Mouse (Mus musculus) neutrophil, adult 5-6 weeks (primary cell): ENCODE measurements around the gene Vdac2. TPM values are rescaled to one million over a fixed set of nuclear protein-coding genes. Genes with fewer than 3 reads are reported as not detected.

Experiments used
- ATAC-seq: fragments of 151-379, 151-347 bp; 2 replicates; pipeline ENCODE4 v1.8.0; 2017; ENCODE audit warnings: mild to moderate bottlenecking, moderate TSS enrichment; ENCODE audit not compliant: insufficient number of reproducible peaks, poor library complexity, low FRiP score, severe bottlenecking; ENCODE audit errors: extremely low read depth
- total RNA-seq: library from RNA; stranded (forward); fragments of 200-1000 nt; gene quantifications from 2 replicates; pipeline ENCODE4 v1.2.3, GENCODE M21; 2017

The Vdac2 gene
- total RNA-seq: 144 and 165 TPM in 2 replicates

- ATAC-seq: no peak
Observed at GRCm38 (mm10) chr14:21824938-21825337, at the start of gene Vdac2. Gene Vdac2, plus strand, starts transcription at chr14:21825238.

DNA sequence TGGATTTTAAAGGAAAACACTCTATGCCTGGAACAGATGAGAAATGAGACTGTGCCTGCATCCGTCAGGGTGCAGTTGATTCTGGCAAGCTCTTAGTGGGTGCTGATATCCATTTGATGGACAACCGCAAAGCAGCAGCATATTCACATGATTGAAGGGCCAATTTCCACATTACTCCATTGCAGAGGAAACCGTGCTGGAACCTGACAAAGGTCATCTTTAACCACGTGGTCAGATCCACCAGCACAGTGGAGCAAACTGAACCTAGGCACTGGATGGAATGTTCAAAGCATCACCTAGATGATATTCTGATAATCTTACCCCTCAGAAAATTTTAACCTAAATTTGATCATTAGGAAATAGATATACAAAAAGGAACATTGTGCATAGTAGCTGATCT lies 48.8 kb upstream of the Vdac2 start:
- ATAC-seq: no peak

DNA sequence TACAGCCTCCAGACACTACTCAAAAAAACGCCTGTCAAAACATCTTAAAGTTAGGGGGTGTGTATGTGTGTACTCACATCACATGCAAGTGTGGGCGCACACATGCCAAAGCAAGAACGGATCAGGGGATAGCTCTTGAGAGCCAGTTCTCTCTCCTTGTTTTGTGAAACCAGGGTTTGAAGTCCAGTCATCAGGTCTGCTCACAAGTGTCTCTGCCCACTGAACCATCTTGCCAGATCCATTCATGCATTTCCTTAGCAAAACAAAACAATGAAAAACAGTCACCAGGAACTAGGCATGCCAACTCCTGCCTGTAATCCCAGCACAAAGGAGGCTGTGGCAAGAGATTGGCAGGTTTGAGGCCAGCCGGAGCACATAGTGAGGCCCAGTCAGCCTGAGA lies 38.5 kb upstream of the Vdac2 start:
- ATAC-seq: no peak

- no peak for ATAC-seq
Observed at GRCm38 (mm10) chr14:21787374-21787773, 37.7 kb upstream of the Vdac2 start.

DNA sequence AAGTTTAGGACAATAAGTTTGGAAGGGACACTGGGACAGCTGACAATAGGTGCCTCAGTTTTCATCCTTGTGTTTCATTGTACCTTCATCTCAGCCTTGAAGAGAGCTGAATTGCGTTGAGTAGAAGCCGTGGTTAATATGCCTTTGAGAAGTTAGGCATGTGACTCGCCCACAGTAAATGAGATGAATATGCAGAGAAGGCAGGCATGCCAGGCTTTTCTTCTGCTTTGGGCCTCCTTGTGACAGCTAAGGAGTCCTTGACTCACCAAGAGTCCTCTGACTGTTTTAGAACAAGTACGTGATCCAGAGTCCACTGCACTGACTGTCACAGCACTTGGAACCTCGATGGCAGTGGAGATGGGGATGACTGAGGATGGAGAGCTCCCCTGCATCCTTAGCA lies 36.9 kb upstream of the Vdac2 start:
- no peak for ATAC-seq

GRCm38 (mm10) chr14:21790585-21791251 lies 34.3 kb upstream of the Vdac2 start:
- no peak for ATAC-seq

GRCm38 (mm10) chr14:21791722-21792121 lies 33.3 kb upstream of the Vdac2 start:
- no peak for ATAC-seq

- ATAC-seq: no peak
Observed at GRCm38 (mm10) chr14:21792250-21792649, 32.8 kb upstream of the Vdac2 start.

- no peak for ATAC-seq
Observed at GRCm38 (mm10) chr14:21800641-21801040, 24.4 kb upstream of the Vdac2 start.

DNA sequence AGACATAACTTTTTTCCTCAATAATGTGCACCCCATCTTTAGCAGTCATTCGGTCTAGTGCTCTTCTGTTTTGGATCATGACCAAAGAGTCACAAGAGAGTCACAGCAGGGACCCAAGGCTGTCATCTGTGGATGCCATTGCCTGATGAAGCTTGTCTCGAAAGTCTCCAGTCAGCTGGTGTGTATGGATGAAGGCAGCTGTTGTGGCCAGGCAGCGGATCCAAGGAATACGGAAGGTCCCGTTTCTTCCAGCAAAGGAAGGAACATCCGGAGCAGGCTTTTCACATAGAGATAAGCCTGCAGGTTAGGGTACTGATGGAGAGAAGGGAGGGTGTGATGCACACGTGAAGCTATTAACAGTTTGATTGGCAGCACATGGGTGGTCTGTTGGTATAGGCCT lies 23.4 kb upstream of the Vdac2 start:
- ATAC-seq: no peak

- no peak for ATAC-seq
Observed at GRCm38 (mm10) chr14:21802543-21803206, 22.4 kb upstream of the Vdac2 start.

DNA sequence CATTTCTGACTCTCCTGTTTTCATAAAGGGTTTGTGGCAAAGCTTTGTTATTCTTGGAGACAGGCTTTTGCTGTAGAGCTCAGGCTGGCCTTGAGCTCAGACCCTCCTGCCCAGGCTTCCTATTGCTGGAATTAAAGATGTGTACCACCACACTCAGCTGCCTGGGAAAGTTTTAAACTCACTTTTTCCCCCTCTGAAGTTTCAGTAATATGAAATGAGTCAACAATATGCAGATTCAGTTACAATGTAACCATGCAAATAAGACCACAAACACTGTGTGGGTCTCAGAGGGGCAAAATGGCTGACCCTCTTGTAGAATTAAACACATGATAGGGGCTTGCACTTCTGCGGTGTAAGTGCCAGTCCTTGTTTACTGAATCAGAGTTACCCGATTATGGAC lies 18.8 kb upstream of the Vdac2 start:
- ATAC-seq: no peak

DNA sequence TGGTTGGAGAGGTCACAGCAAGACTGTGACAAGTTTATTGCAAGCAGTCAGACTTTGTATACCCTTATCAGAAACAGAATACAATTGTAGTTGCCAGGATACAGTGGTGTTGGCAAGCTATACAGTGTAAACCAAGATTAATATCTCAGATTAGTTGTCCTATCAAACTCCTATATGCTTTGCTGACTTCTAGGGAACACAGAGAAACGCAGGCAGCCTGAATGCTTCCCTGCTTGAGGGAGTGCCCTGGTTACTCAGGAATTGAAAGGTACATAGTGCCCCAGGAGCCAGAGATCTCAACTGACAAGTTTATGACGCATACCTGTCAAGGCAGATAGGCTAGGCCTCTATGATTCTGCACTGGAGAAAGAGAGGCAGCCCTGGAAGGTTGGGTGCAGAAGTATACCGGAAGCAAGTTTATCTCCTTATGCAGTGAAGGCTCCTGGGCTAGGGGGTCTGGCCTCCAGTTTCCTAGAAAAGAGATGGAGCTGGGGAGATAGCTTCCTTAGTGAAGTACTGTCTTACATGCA lies 18.3 kb upstream of the Vdac2 start:
- no peak for ATAC-seq

DNA sequence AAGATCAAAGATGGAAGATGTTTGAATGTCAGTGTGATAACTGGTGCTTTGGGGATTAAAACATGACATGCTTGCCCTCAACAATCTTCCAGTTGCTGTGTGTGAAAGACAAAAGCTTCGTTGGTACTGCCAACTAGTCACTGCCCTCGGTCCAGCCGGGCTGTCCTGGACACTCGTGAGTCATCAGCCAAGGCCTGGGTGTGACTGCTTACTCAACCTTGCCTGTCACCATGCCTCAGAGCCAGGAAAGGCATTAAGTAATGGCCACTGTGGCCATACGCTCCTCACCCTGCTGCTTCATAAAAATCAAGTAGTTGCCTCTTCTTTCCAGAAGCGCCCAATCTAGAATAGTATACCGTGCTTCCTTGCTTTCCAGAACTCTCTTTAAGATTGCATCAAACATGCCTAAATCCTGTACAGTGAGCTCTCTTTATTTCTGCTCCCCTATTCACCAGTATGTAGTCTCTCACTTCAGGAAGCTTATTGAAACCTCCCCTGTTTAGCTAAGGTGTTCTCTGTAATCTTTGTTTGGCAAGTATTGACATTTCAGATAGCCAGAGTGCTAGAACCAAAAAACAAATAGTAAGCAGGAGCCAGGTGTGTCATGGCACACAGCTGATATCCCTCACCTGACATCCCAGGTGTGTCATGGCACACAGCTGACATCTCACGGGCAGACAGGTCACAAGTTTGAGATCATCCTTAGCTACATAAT lies 16.7 kb upstream of the Vdac2 start:
- ATAC-seq: peak; percentile 77

GRCm38 (mm10) chr14:21809418-21809817 lies 15.6 kb upstream of the Vdac2 start:
- ATAC-seq: no peak

- peak; percentile 40; the same call in 1 of the 2 replicates for ATAC-seq
Observed at GRCm38 (mm10) chr14:21811301-21811700, 13.7 kb upstream of the Vdac2 start.

- ATAC-seq: no peak
Observed at GRCm38 (mm10) chr14:21811744-21812393, 13.2 kb upstream of the Vdac2 start.

- peak; percentile 68 for ATAC-seq
Observed at GRCm38 (mm10) chr14:21812590-21813162, 12.4 kb upstream of the Vdac2 start.

- ATAC-seq: no peak
Observed at GRCm38 (mm10) chr14:21813216-21813615, 11.8 kb upstream of the Vdac2 start.
